Mouse (Mus musculus): ENCODE measurements around the gene Rps8.

DNA sequence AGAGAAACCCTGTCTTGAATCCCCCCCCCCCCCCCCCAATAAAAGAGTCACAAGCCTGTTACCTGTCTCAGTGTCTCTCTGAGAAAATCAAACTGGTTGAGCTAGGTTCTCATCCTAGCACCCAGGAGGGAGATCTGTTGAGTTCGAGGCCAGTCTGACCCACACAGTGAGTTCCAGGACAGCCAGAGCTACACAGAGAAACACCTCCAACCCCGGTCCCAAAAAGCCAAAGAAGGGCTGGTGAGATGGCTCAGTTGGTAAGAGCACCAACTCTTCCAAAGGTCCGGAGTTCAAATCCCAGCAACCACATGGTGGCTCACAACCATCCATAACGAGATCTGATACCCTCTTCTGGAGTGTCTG lies 46.9 kb upstream of the Rps8 start:
- TF ChIP-seq CTCF (conservative IDR thresholded peaks at IDR 0.05 in 1 of 2, IDR thresholded peaks at IDR 0.05 in 1 of 2; ENCODE audit: low read depth in 2 of 2, low read length in 2 of 2), result no peak
- no peak for TF ChIP-seq ELF1 (IDR thresholded peaks at IDR 0.05; ENCODE audit: low read depth, low read length)
- TF ChIP-seq POLR2A (IDR thresholded peaks at IDR 0.05; ENCODE audit: low read depth, low read length), result no peak
- TF ChIP-seq UBTF (IDR thresholded peaks at IDR 0.05; ENCODE audit: low read depth, low read length), result no peak
- TF ChIP-seq ZNF384 (IDR thresholded peaks at IDR 0.05; ENCODE audit: low read depth, low read length), result no peak
- no peak for TF ChIP-seq MAFK (IDR thresholded peaks at IDR 0.05; ENCODE audit: insufficient replicate concordance, low read length)
- TF ChIP-seq EP300 (IDR thresholded peaks at IDR 0.05; ENCODE audit: low read length), result no peak
- TF ChIP-seq TCF12 (IDR thresholded peaks at IDR 0.05; ENCODE audit: low read depth, low read length), result no peak
- TF ChIP-seq MAZ (IDR thresholded peaks at IDR 0.05; ENCODE audit: low read depth, low read length), result no peak
- TF ChIP-seq BHLHE40 (IDR thresholded peaks at IDR 0.05; ENCODE audit: low read depth, low read length), result no peak
- no peak for TF ChIP-seq CHD1 (IDR thresholded peaks at IDR 0.05; ENCODE audit: low read depth, low read length)
- TF ChIP-seq RCOR1 (conservative IDR thresholded peaks at IDR 0.05; ENCODE audit: low read depth, low read length), result no peak
